Mouse (Mus musculus): ENCODE measurements around the gene Olfr131.
"Not testable (repeated sequence)": the region's sequence is repeated elsewhere in the genome, so short reads cannot be mapped to it uniquely, and the experiment has no call there.

Gene Olfr131

DNA sequence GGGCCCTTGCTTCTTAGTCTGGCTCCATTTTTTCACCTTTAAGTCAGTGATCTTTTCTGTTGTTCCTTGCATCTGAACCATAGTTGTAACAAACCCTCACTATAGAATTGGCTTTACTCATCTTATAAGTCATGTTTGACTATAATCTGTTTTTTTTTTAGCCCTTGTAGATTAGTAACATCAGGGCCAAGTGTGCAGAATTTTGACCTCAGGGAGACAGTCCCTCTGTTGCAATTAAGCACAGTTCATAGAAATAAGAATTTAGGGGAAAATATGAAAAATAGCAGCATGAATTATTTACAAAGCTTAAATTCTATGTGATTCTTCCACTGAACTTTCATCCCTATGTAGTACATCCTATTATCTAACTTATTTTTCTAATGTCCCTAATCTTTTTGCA lies at the start of gene Olfr131:
TSS of gene Olfr131 (minus strand) at position 101 of the 400 bp plus-strand sequence.
- no peak for DNase-seq

DNA sequence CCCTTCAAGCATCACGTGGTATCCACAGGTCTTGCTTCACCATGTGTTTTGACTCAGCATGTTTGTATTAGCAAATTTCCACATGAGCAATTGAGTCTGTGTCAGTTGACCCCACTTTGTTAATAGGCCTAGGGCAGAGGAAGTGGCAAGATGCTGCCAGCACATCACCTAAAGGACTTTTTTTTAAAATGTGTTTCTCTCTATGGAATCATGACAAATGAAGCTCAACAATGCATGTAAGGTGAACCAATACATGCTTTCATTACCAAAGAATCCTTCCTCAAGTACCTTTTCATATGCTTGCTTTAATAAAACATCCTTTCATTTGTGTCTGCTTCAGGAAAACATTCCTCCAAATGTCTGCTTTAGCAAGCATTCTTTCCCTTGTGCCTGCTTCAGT lies 45.9 kb upstream of the Olfr131 start, which contains the start of gene Olfr132:
TSS of gene Olfr132 (minus strand) at position 101 of the 400 bp plus-strand sequence.
- DNase-seq = no peak

DNA sequence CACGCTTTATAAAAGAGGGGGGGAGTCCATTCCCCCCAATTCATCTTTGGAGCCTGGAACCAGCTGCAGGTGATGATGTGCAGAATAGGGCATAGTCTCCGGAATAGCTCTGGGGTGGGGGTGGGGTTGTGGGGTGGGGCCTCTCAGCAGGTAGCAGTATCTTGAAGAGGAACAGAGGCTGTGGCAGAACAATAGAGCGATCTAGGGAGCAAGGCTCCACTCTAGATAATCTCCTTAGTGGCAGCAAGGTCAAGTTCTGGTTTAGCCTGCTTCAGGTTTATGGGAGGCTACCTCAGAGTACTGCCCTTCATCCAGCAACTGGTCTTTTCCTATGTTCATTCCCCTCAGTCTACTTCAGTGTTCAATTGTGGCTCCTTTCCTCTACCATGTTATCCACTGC lies 36.9 kb upstream of the Olfr131 start:
- DNase-seq = not testable (repeated sequence)

DNA sequence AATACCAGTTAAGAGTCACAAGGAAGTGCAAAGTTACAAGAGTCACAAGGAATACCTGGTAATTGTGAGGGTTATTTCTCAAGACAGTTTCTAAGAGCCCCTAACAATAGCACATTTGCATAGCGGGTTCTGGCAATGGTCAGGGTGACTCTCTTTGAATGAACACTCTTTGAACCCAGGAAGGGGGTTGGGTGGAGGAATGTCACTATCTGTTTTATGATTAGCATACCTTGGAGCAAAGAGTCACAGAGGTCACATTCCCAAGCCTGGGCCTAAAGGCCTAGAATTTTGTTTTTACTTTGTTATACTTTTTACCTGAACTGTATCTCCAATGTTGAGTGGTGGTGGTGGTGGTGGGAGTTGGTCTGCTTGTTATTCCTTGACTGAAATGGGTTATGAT lies 35.7 kb upstream of the Olfr131 start:
- not testable (repeated sequence) for DNase-seq

DNA sequence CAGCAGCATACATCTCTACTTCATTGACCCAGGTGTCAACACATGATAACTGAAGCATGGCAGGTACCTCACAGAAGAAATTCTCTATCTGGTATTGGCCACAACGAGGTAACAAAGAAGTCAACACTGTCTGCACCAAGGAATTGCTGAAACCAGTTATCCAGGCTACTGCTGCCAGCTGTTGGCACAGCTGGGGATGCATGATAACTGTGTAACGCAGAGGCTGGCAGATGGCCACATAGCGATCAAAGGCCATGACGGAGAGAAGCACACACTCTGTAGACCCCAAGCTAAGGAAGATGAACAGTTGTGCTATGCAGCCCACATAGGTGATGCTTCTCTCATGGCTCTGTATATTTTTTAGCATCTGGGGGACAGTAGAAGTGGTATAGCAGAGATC lies 6.1 kb downstream of the Olfr131 start:
- DNase-seq = no peak

DNA sequence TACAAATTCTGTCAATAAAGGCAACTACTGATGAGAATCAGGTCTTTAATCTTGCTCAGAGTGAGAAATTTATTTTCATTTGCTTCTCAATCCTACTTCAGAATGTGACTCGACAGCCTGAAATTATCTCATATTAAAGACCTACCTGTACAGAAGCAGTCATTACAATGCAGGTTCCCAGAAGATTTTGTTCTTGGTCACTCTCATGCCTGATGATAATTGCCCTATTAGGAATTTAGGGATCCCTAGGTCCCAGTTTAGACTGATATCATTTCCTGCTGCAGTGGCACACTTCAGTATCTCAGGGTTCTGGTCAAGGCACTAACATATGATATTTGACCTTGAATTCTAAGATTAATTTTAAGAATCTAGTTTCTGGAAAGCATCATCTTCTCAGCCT lies 24.9 kb downstream of the Olfr131 start, which contains the start of gene Olfr130:
TSS of gene Olfr130 (plus strand) at position 301 of the 400 bp plus-strand sequence.
- no peak for DNase-seq

DNA sequence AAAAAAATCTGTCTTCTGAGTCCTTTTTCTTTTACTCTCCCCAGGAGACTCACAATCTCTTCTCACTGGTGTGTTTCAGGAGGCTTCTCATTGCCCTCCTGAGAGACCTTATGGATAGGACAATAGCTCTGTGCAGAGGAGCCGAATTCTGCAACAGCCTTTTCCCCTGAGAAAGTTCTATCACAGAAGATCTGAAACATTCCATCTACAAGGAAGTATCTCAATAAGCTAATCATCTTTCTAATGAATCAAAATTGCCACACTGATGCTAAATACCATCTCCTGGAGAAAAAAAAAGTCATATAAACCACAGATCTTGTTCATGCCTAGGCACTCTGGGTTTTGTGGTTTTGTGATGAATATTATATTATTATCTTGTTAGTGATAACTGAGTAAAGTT lies 28.5 kb downstream of the Olfr131 start, which contains the start of gene Olfr129:
TSS of gene Olfr129 (minus strand) at position 101 of the 400 bp plus-strand sequence.
- no peak for DNase-seq

All from kidney, postnatal 10 days (tissue).